Mouse (Mus musculus) hindbrain, postnatal 0 days (tissue): ENCODE measurements around the gene Slc22a16. TPM values are rescaled to one million over a fixed set of nuclear protein-coding genes. Genes with fewer than 3 reads are reported as not detected.
A peak's percentile ranks its signal among the peaks of the same experiment; 100 is the strongest.

Experiments
- ATAC-seq: fragments of 200-750 bp; cut with Nextera tagmentation; 2 replicates; pipeline ENCODE4 v1.8.0; 2017; ENCODE audit warnings: mild to moderate bottlenecking, moderate TSS enrichment, moderate library complexity
- DNase-seq: peaks from one replicate; pipeline ENCODE4 v3.0.0-alpha.2; 2015; ENCODE audit warnings: low spot score
- H3K27ac ChIP-seq: fragments of 300-500 bp; sonication (generic); 2 replicates; pipeline ENCODE4 v1.5.1; 2014; ENCODE audit warnings: mild to moderate bottlenecking
- H3K27me3 ChIP-seq: fragments of 300-500 bp; sonication (generic); 2 replicates; pipeline ENCODE4 v1.6.1; 2014; ENCODE audit warnings: low read length, mixed read lengths; ENCODE audit not compliant: insufficient read depth
- H3K36me3 ChIP-seq: fragments of 300-500 bp; sonication (generic); 2 replicates; pipeline ENCODE4 v1.6.1; 2014; ENCODE audit warnings: low read length, mixed read lengths; ENCODE audit not compliant: insufficient read depth
- H3K4me1 ChIP-seq: fragments of 300-500 bp; sonication (generic); 2 replicates; pipeline ENCODE4 v1.6.1; 2014; ENCODE audit warnings: antibody characterized with exemption, low read length, mixed read lengths; ENCODE audit not compliant: insufficient read depth
- H3K4me2 ChIP-seq: fragments of 300-500 bp; sonication (generic); 2 replicates; pipeline ENCODE4 v1.6.1; 2014; ENCODE audit warnings: low read depth, mild to moderate bottlenecking, low read length, moderate library complexity, mixed read lengths
- H3K4me3 ChIP-seq: fragments of 300-500 bp; sonication (generic); 2 replicates; pipeline ENCODE4 v1.5.1; 2014; ENCODE audit warnings: low read length
- H3K9ac ChIP-seq: fragments of 300-500 bp; sonication (generic); replicated peaks from 2 replicates; pipeline ENCODE4 v1.6.1; 2014; ENCODE audit warnings: mild to moderate bottlenecking, low read length, moderate library complexity, mixed read lengths
- H3K9me3 ChIP-seq: fragments of 300-500 bp; sonication (generic); 2 replicates; pipeline ENCODE4 v1.6.1; 2016; ENCODE audit warnings: low read length, mixed read lengths
- CTCF ChIP-seq: IDR thresholded peaks from 2 replicates; pipeline ENCODE4 v1.5.1; 2016; ENCODE audit warnings: antibody characterized with exemption, control low read depth, low read depth
- WGBS: fragments of 180-500 bp; shearing (Covaris S2); extraction: QIAGEN DNeasy Blood & Tissue Kit; methylation state at CpG from one replicate; pipeline ENCODE4 v1.1.7; 2014; 5-methylcytosine and 5-hydroxymethylcytosine counted together
- polyA plus RNA-seq: library from polyadenylated mRNA; unstranded; fragments of >200 nt; fragmentation: Nextera tagmentation; extraction: Ambion mirVana; gene quantifications from 2 replicates; pipeline ENCODE4 v1.2.1, GENCODE M21; 2015
- total RNA-seq: library from RNA; depleted of rRNA; stranded (reverse); fragments of >200 nt; gene quantifications from 2 replicates; pipeline ENCODE4 v1.2.3, GENCODE M21; 2014

Slc22a16 gene
- total and polyA plus RNA-seq, 2 experiments from 2014 or later, result not detected

DNA sequence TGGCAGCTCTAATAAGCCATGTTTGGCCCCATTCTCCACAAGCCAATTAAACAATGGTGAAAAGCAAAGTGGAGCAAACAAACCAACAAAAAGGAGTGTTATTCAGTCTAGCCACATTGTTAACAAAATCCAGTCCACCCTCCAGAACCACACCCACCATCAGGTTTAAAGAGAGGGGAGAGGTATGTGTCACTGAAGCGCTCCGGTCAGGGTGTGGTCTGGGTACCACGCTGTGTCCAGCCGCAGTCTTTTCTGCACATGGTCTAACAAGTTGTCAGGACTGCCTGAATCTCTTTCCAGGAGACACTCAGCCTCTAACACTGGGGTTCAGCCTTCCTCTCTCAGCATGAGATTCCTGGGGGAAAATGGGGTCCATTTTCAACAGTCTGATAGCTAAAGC is 70.3 kb downstream of the Slc22a16 start:
- Histone ChIP-seq H3K4me2 (no peak overlapping the region), H3K36me3 (no peaks in the 10 kb centered on the region), H3K9ac (no peak overlapping the region), H3K27me3 (no peaks in the 10 kb centered on the region), H3K4me3 (no peak overlapping the region), H3K27ac (no peak overlapping the region), H3K9me3 (no peaks in the 10 kb centered on the region), H3K4me1 (peaks cover 5% of the 10 kb centered on the region; the same call in 1 of the 2 replicates)
- no peak for DNase-seq
- WGBS, result 92% methylated on average over 4 of the region's 4 CpGs
- no peak for ATAC-seq
- TF ChIP-seq CTCF, result no peak

DNA sequence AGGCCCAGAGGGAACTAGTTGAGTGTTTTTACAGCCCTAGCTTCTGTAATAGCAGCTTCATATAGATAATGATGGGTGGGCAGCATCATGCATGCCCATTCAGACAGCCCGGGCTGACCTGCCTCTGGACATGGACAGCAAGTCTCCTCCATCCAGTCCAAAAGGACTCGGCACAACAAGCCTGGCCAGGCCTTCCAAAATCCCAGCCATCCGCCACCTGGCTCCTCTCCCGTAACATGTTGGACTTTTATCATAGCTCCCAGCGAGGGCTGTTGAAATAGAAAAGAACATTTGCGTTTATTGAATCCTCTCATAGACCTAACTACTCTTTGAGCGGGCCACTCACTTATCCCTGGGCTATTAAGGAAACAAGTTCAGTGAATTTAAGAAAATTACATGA is 71.8 kb downstream of the Slc22a16 start:
- H3K36me3 ChIP-seq, result no peaks in the 10 kb centered on the region
- H3K4me3 ChIP-seq, result no peak overlapping the region
- no peaks in the 10 kb centered on the region for H3K27me3 ChIP-seq
- DNase-seq, result no peak
- peaks cover 5% of the 10 kb centered on the region; the same call in 1 of the 2 replicates for H3K4me1 ChIP-seq
- H3K9ac ChIP-seq, result no peak overlapping the region
- no peaks in the 10 kb centered on the region for H3K9me3 ChIP-seq
- no peak for TF ChIP-seq CTCF
- H3K4me2 ChIP-seq, result no peak overlapping the region
- no peak for ATAC-seq
- H3K27ac ChIP-seq, result no peak overlapping the region
- WGBS, result 90% methylated on average over 7 of the region's 7 CpGs

GRCm38 (mm10) chr10:40643126-40643525 is 73.0 kb downstream of the Slc22a16 start:
- Histone ChIP-seq H3K4me3 (no peak overlapping the region), H3K27me3 (no peaks in the 10 kb centered on the region), H3K9me3 (no peaks in the 10 kb centered on the region), H3K9ac (no peak overlapping the region), H3K27ac (no peak overlapping the region), H3K4me1 (peaks cover 5% of the 10 kb centered on the region; the same call in 1 of the 2 replicates), H3K36me3 (no peaks in the 10 kb centered on the region), H3K4me2 (no peak overlapping the region)
- no peak for DNase-seq
- no peak for ATAC-seq
- 90% methylated on average over 5 of the region's 5 CpGs for WGBS
- no peak for TF ChIP-seq CTCF

GRCm38 (mm10) chr10:40644456-40644855 is 74.3 kb downstream of the Slc22a16 start:
- TF ChIP-seq CTCF, result no peak
- Histone ChIP-seq H3K4me1 (no peaks in the 10 kb centered on the region; the same call in 1 of the 2 replicates), H3K36me3 (no peaks in the 10 kb centered on the region), H3K9me3 (no peaks in the 10 kb centered on the region), H3K4me2 (no peak overlapping the region), H3K27ac (no peak overlapping the region), H3K9ac (no peak overlapping the region), H3K4me3 (no peak overlapping the region), H3K27me3 (no peaks in the 10 kb centered on the region)
- no peak for ATAC-seq
- 73% methylated on average over 9 of the region's 9 CpGs for WGBS
- DNase-seq, result no peak

DNA sequence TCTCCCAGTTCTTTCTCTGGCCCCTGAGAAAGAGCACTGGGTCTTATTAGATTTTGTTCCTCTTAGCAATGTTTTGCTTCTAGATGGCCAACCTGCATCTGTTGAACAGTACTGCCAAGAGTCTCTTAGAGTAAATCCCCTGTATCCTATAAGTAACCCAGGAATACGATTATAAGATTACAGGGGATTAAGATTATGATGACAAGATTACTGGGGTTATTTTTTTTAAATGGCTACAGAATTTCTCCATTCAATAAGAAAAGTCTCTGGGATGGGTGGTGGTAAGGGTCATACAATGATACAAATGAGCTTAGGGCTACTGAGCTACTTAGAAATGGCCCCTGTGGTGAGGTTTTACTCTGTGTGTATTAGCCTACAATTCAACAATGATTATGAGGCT is 75.2 kb downstream of the Slc22a16 start:
- Histone ChIP-seq H3K4me3 (no peak overlapping the region), H3K9ac (no peak overlapping the region), H3K27me3 (no peaks in the 10 kb centered on the region), H3K9me3 (no peaks in the 10 kb centered on the region), H3K4me1 (no peaks in the 10 kb centered on the region), H3K27ac (no peak overlapping the region), H3K4me2 (no peak overlapping the region), H3K36me3 (no peaks in the 10 kb centered on the region)
- TF ChIP-seq CTCF, result no peak
- no peak for ATAC-seq
- no peak for DNase-seq
- 79% methylated on average over 1 of the region's 1 CpGs for WGBS

DNA sequence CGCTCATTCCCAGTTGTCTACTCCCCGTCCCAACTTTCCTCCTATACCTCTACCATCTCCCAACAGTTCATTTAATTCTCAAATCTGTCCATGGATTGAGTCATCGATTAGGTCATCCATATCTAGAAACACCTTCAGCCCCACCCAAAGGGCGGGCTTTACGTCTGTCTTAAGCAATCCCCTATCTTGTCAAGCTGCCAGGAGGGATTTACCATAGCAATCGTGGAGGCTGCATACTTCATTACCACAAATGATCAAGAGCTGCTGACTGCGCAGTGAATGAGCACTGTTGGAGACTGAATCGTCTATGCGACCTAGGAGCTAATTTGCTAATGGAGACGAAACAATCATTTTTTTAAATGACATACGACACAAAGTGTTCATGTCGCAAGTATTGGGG is 78.6 kb downstream of the Slc22a16 start:
- TF ChIP-seq CTCF, result no peak
- Histone ChIP-seq H3K27me3 (no peaks in the 10 kb centered on the region), H3K4me3 (no peak overlapping the region), H3K4me2 (no peak overlapping the region), H3K4me1 (no peaks in the 10 kb centered on the region), H3K27ac (no peak overlapping the region), H3K9ac (no peak overlapping the region), H3K36me3 (no peaks in the 10 kb centered on the region), H3K9me3 (no peaks in the 10 kb centered on the region)
- ATAC-seq (no peak), DNase-seq (no peak)
- 74% methylated on average over 12 of the region's 12 CpGs for WGBS

GRCm38 (mm10) chr10:40649634-40650033 is 79.5 kb downstream of the Slc22a16 start:
- no peak overlapping the region for H3K4me3 ChIP-seq
- DNase-seq (peak; percentile 79), ATAC-seq (no peak)
- peak; percentile 62 for TF ChIP-seq CTCF
- H3K9ac ChIP-seq, result no peak overlapping the region
- no peaks in the 10 kb centered on the region for H3K36me3 ChIP-seq
- no peaks in the 10 kb centered on the region for H3K27me3 ChIP-seq
- 37% methylated on average over 4 of the region's 4 CpGs for WGBS
- no peak overlapping the region for H3K4me2 ChIP-seq
- H3K27ac ChIP-seq, result no peak overlapping the region
- H3K4me1 ChIP-seq, result no peaks in the 10 kb centered on the region
- H3K9me3 ChIP-seq, result no peaks in the 10 kb centered on the region
